Mouse (Mus musculus) ES-Bruce4 (cell line): ENCODE results near the gene Dram1. TPM values are rescaled to one million over a fixed set of nuclear protein-coding genes. Genes with fewer than 3 reads are reported as not detected.

Experiments
- H3K27ac ChIP-seq: 2 replicates; pipeline ENCODE4 v1.5.1; 2012; ENCODE audit warnings: low read length, inconsistent platforms; ENCODE audit not compliant: insufficient read depth
- H3K27me3 ChIP-seq: 2 replicates; pipeline ENCODE4 v1.6.1; 2012; ENCODE audit warnings: mild to moderate bottlenecking, low read length, inconsistent platforms; ENCODE audit not compliant: control insufficient read depth, poor library complexity, insufficient read depth, severe bottlenecking
- H3K36me3 ChIP-seq: 2 replicates; pipeline ENCODE4 v1.6.1; 2012; ENCODE audit warnings: inconsistent platforms, mild to moderate bottlenecking, low read length, moderate library complexity; ENCODE audit not compliant: control insufficient read depth, poor library complexity, insufficient read depth, severe bottlenecking
- H3K4me1 ChIP-seq: one replicate; pipeline ENCODE4 v1.8.1; 2011; ENCODE audit warnings: low read length; ENCODE audit not compliant: control insufficient read depth, insufficient read depth
- H3K4me3 ChIP-seq: 2 replicates; pipeline ENCODE4 v1.5.1; 2011; ENCODE audit warnings: low read depth, mild to moderate bottlenecking, low read length
- H3K9ac ChIP-seq: 2 replicates; pipeline ENCODE4 v1.6.1; 2012; ENCODE audit warnings: low read depth, mild to moderate bottlenecking, inconsistent platforms; ENCODE audit not compliant: poor library complexity, severe bottlenecking
- H3K9me3 ChIP-seq: replicated peaks from 2 replicates; pipeline ENCODE4 v1.6.1; 2012; ENCODE audit warnings: mild to moderate bottlenecking, low read length, inconsistent platforms; ENCODE audit not compliant: control insufficient read depth, poor library complexity, insufficient read depth, severe bottlenecking
- CTCF ChIP-seq: IDR thresholded peaks from one replicate; pipeline ENCODE4 v1.8.1; 2011; ENCODE audit warnings: low read depth, low read length
- EP300 ChIP-seq: IDR thresholded peaks from 2 replicates; pipeline ENCODE4 v1.6.1; 2011; ENCODE audit warnings: low read depth, low read length; ENCODE audit not compliant: insufficient read depth
- POLR2A ChIP-seq: IDR thresholded peaks from one replicate; pipeline ENCODE4 v1.8.1; 2011; ENCODE audit warnings: low read length; ENCODE audit not compliant: insufficient read depth
- polyA plus RNA-seq: library from polyadenylated mRNA; stranded (reverse); fragments of >200 nt; gene quantifications from 2 replicates; pipeline ENCODE4 v1.2.4, GENCODE M21; 2011; ENCODE audit warnings: low read depth; ENCODE audit not compliant: missing spikeins, insufficient read depth, insufficient read length

Gene Dram1
- polyA plus RNA-seq, 1 experiment, result 0.57 TPM

DNA sequence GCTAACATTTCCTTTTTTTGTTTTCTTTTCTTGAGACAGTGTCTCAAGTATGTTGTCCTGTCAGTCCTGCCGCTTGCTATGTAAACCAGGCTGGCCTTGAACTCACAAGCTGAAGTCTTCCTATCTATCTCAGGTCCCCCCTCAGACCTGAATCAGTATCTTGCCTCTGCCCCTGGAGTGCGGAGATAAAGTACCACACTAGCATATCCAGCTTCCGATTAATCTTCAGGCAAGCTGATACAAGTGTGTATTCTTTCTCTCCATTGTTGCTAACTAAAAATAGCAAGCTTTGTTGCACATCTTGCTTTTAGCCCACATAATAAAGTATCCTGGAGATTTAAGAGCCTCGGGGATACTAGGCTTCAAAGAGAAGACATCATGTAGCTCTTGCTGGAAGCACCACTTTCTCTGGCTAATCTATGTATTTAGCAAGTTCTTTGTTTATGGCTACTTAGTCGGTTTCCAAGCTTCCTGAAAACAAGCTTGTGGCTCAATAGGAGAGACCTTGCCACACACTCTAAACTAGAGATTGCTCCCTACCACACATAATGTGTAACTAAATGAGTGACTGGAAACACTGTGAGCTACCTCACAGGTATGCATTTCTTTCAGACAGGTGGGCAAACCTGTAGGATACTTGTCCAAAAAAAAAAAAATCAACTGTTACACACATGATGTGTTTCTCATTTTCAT, 27.3 kb downstream of the Dram1 start:
- Histone ChIP-seq H3K27me3 (no peaks in the 10 kb centered on the region), H3K36me3 (no peaks in the 10 kb centered on the region), H3K9ac (no peak overlapping the region), H3K9me3 (no peaks in the 10 kb centered on the region), H3K4me3 (no peak overlapping the region), H3K27ac (no peak overlapping the region), H3K4me1 (no peaks in the 10 kb centered on the region)
- TF ChIP-seq CTCF (no peak), POLR2A (no peak), EP300 (no peak)

- Histone ChIP-seq H3K36me3 (no peaks in the 10 kb centered on the region), H3K9ac (no peak overlapping the region), H3K9me3 (no peaks in the 10 kb centered on the region), H3K27me3 (no peaks in the 10 kb centered on the region), H3K4me1 (no peaks in the 10 kb centered on the region), H3K27ac (no peak overlapping the region), H3K4me3 (no peak overlapping the region)
- TF ChIP-seq CTCF (no peak), EP300 (no peak), POLR2A (no peak)
Measured at GRCm38 (mm10) chr10:88350687-88351086, 28.2 kb downstream of the Dram1 start.

DNA sequence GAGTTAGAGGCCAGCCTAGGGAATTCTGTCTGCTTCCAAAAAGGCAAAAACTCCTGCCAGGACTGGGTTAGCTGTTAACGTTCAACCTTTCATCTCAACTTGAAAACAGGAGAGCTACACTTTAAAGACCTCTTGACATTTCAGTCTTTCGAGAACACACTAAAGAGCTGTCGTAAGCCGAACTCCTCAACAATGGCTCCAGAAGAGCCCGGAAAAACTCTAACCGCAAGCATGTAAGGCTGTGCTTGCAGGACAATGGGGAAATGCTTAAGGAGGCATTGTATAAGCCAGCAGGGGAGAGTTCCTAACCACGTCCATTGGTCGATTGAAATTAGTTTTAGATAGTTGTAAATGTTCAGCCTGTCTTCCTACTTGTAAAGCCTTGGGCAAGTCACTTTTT, 29.1 kb downstream of the Dram1 start:
- Histone ChIP-seq H3K9ac (no peak overlapping the region), H3K4me3 (no peak overlapping the region), H3K9me3 (no peaks in the 10 kb centered on the region), H3K27ac (no peak overlapping the region), H3K36me3 (no peaks in the 10 kb centered on the region), H3K4me1 (no peaks in the 10 kb centered on the region), H3K27me3 (no peaks in the 10 kb centered on the region)
- no peak for TF ChIP-seq POLR2A

DNA sequence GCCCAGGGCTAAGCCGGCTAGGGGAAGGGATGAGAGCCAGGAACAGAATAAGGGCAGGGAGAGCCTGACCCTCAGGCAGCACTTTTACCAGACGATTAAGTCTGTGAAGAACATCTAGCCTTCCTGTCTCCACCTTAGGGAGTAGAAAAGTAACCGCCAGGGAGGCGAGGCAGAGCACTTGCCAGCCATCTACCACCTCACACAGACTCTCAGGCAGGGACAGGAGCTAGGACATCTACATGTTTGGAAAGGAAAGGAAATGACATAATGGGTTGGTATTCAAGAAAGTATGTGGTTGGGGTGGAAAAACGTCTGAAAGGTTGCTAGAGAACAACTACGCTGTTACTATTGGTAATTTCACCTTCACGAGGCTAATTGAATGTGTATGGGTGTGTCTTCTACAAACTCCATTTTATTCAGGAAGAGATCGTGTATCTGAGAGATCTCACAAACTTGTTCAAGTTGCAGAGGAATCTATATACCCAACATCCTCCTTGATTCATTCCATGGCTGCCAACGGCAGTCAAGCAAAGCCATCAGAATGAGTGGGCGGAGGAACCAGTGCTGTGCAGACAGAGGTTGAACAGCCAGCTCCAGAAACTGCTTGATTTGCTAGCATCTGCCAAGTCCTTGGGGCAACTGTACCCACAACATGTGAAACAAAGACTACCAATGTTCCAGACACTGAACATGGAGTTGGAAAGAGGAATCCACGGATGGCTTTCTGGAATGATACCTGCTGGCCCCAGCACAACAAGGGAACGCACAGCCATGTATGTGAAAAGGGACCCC, 32.2 kb downstream of the Dram1 start:
- Histone ChIP-seq H3K27me3 (no peaks in the 10 kb centered on the region), H3K36me3 (no peaks in the 10 kb centered on the region), H3K4me1 (no peaks in the 10 kb centered on the region), H3K9me3 (no peaks in the 10 kb centered on the region), H3K9ac (no peak overlapping the region), H3K27ac (no peak overlapping the region), H3K4me3 (no peak overlapping the region)
- TF ChIP-seq CTCF (no peak), POLR2A (no peak), EP300 (no peak)

GRCm38 (mm10) chr10:88345899-88346401, 32.9 kb downstream of the Dram1 start:
- H3K27me3 ChIP-seq, result no peaks in the 10 kb centered on the region
- TF ChIP-seq EP300, result no peak
- TF ChIP-seq POLR2A, result no peak
- TF ChIP-seq CTCF, result no peak
- H3K9me3 ChIP-seq, result no peaks in the 10 kb centered on the region
- no peak overlapping the region for H3K9ac ChIP-seq
- H3K4me3 ChIP-seq, result no peak overlapping the region
- no peak overlapping the region for H3K27ac ChIP-seq
- no peaks in the 10 kb centered on the region for H3K36me3 ChIP-seq
- H3K4me1 ChIP-seq, result no peaks in the 10 kb centered on the region

DNA sequence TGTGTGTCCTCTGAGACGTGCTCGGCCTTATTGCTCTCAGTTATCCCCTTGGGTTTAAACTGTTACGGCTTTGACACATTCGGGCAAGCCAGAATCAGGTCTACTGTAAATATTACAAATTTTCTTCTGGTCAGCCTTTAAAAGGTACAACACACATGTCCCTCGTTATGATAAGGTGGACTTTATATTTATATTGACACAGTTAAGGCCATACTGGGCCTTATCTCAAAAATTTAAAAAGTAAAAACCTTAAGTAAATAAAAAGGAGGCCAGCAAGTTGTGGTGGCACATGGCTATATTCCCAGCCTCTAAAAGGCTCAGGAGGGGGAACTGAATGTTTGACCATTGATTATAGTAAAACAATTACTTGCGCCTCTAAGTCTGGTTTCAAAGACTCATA, 37.5 kb downstream of the Dram1 start:
- Histone ChIP-seq H3K27me3 (no peaks in the 10 kb centered on the region), H3K4me1 (no peaks in the 10 kb centered on the region), H3K27ac (no peak overlapping the region), H3K9me3 (no peaks in the 10 kb centered on the region), H3K9ac (no peak overlapping the region), H3K4me3 (no peak overlapping the region), H3K36me3 (no peaks in the 10 kb centered on the region)
- TF ChIP-seq CTCF (no peak), EP300 (no peak), POLR2A (no peak)
